Mouse (Mus musculus) bone marrow macrophage, adult 2 months (primary cell): ENCODE measurements around the gene Ttl. TPM values are rescaled to one million over a fixed set of nuclear protein-coding genes. Genes with fewer than 3 reads are reported as not detected.

Source experiments
- H3K27ac ChIP-seq: 2 replicates; pipeline ENCODE4 v1.5.1; 2012; ENCODE audit warnings: low read depth, low read length; ENCODE audit not compliant: insufficient read depth
- H3K4me1 ChIP-seq: 2 replicates; pipeline ENCODE4 v1.6.1; 2012; ENCODE audit warnings: low read length; ENCODE audit not compliant: control insufficient read depth, insufficient read depth
- H3K4me3 ChIP-seq: 2 replicates; pipeline ENCODE4 v1.5.1; 2012; ENCODE audit warnings: mild to moderate bottlenecking, low read length, moderate library complexity; ENCODE audit not compliant: insufficient read depth
- CTCF ChIP-seq: IDR thresholded peaks from 2 replicates; pipeline ENCODE4 v1.5.1; 2012; ENCODE audit warnings: low read depth, mild to moderate bottlenecking, low read length, moderate library complexity
- POLR2A ChIP-seq: IDR thresholded peaks from 2 replicates; pipeline ENCODE4 v1.6.1; 2012; ENCODE audit warnings: mild to moderate bottlenecking, low read depth, low read length, borderline replicate concordance
- polyA plus RNA-seq: library from polyadenylated mRNA; stranded (reverse); fragments of >200 nt; gene quantifications from 2 replicates; pipeline ENCODE4 v1.2.4, GENCODE M21; 2012; ENCODE audit not compliant: missing spikeins, insufficient read depth, insufficient read length

The Ttl gene
- polyA plus RNA-seq, 1 experiment = 7.5 TPM

DNA sequence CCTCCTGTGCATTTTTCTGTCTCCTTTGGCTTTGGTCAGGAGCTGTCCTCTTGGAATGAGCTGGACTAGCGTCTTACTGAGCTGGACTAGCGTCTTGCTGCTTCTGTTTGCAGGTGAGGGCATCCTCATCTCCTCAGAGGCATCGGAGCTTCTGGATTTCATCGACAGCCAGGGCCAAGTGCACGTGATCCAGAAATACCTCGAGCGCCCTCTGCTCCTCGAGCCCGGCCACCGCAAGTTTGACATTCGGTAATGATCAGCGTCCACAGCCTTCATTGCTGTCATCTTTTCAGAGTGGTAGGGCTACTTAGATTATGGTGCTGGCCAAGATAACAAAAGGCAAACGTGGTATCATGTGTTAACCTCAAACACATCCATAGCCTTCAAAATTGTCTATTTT is 15.4 kb downstream of the Ttl start:
- Histone ChIP-seq H3K27ac (no peak overlapping the region), H3K4me3 (no peak overlapping the region), H3K4me1 (peaks cover 23% of the 10 kb centered on the region)
- TF ChIP-seq CTCF (no peak), POLR2A (no peak)

DNA sequence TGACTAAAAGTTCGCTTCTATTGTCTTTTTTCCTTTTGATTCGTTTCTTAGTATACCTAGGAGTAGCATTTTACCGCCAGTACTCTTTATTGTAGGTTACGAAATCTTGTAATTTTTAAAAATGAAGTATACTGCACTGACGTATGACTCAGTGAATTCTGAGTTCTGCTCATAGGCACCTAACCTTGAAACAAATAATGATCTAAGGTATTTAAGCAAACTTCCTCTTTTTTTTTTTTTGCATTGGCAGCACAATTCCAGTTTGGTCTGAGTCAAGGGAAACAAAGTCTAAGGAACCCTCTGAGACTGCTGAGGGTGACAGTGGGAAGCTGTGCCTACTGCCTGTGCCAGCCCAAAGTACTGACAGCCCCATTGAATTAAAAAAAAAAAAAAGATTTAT is 17.8 kb downstream of the Ttl start:
- H3K27ac ChIP-seq = no peak overlapping the region
- TF ChIP-seq CTCF (no peak), POLR2A (no peak)
- H3K4me1 ChIP-seq = peaks cover 23% of the 10 kb centered on the region

DNA sequence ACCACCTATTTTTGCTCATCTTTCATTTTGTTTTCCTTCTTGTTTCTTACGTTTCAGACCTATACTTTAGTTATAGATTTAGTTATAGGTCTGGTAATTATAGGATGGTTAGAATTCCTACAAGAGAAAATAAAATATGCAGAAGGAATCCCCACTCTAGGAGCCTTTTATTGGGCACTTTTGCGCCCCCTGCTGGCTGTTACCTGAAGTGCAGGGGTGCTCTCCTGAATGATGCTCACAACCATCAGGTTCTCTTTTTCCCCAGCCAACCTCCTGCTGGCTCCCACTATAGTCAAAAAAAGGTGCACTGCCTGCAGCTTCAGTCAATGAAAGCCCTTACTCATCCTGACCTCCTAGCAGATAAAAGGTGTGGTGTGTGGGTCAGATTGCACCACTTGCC is 19.2 kb downstream of the Ttl start:
- Histone ChIP-seq H3K27ac (no peak overlapping the region), H3K4me1 (peaks cover 9% of the 10 kb centered on the region), H3K4me3 (no peak overlapping the region)
- TF ChIP-seq POLR2A (no peak), CTCF (peak; percentile 49; the same call in 1 of the 2 replicates)

More for the DNA sequence above, 17.8 kb downstream of the Ttl start:
- no peak overlapping the region for H3K4me3 ChIP-seq

DNA sequence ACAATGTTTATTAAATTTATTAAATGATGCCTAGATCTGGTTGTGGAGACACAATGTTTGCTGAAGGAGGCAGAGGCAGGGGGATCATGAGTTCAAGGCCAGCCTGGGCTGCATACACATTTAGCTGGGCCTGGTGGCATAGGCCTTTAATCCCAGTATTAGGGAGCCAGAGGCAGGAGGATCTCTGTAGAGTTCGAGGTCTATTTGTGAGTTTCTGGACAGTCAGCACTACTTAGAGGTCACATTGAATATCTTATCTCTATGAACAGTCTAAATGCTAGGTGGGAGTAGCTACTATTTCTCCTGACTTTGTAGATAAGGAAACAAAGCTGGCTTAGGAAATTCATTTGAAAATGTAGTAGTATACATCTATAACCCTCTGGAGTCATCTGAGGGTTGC is 21.8 kb downstream of the Ttl start:
- TF ChIP-seq CTCF (no peak), POLR2A (no peak)
- H3K4me3 ChIP-seq = no peak overlapping the region
- no peak overlapping the region for H3K27ac ChIP-seq
- H3K4me1 ChIP-seq = peaks cover 12% of the 10 kb centered on the region

DNA sequence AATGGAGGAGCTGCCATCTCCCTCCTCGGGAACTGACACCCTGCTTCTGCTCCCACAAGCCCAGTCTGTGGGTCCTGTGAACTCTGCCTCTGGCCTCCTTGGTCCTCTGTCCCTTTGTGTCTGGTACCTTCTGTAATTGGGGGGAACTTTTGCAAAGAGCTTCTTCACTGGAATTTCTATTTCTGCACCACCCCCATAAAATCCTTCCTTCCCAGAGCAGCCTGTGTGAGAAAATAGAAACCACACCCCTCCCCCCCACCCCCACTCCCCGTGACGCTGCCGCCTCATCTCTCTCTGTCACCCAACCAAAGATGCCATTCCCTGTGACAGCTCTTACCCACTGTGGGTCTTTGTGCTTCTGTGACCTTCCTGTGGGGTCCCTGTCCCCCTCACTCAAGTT is 24.6 kb downstream of the Ttl start:
- H3K27ac ChIP-seq = no peak overlapping the region
- no peak overlapping the region for H3K4me3 ChIP-seq
- peaks cover 11% of the 10 kb centered on the region for H3K4me1 ChIP-seq
- TF ChIP-seq CTCF (no peak), POLR2A (no peak)

DNA sequence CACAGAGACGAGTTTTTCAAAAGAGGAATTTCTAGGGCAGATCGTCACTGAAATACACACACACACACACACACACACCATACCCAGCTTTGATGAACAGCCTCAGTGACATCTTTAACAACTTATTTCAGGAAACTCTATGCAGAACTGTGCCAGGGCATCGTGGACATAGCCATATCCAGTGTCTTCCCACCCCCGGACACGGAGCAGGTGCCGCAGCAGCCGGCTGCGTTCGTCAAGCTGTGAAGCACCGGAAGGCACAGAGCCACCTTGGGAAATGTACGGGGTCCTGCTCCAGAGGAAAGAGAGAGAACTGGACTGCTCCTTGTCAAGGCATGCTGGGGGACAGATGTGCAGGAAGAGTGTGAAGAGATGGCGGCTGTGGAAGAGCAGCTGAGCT is 27.1 kb downstream of the Ttl start:
- 0 out of 2 replicates have a peak overlapping the region, but pooled peaks have one; percentile 6 for H3K27ac ChIP-seq
- peaks cover 11% of the 10 kb centered on the region for H3K4me1 ChIP-seq
- TF ChIP-seq POLR2A (no peak), CTCF (no peak)
- H3K4me3 ChIP-seq = no peak overlapping the region

DNA sequence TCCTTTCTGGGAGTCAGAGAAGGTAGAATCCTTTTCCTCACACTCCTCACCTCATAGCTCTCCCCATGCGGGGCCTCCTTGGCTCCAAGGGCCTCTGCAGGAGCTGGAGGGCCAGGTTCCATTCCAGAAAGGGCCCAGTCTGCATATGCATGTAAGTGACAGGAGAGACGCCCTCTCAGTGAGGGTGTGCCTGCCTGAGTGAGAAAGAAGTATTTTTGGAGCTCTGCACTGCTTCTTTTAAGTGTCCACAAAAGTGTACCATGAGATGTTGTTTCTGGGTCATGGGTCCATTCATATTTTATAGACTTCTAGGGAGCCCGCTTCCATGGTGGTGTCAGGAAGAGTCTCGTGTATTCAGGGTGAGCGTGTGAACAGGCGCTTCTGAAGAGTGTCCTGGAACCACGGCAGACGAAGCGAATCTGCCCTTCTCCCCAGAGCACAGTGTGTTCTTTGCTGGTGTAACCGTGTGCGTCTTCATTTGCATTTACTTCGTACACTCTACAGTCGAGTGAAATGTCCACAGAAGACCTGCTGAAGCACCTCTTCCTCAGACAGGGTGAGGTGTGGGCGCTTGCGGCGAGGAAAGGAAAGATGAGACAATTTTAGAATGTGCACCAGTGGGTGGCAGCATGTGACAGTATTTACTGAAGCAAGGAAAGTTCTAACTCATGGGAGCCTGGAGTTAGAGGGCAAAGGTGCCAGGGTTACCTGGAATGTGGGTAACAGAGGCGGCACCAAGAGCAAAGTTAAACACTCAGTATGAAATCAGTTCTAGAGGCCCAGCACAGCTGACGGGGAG is 28.4 kb downstream of the Ttl start:
- Histone ChIP-seq H3K4me3 (no peak overlapping the region), H3K4me1 (peaks cover 11% of the 10 kb centered on the region), H3K27ac (no peak overlapping the region)
- TF ChIP-seq POLR2A (no peak), CTCF (no peak)

DNA sequence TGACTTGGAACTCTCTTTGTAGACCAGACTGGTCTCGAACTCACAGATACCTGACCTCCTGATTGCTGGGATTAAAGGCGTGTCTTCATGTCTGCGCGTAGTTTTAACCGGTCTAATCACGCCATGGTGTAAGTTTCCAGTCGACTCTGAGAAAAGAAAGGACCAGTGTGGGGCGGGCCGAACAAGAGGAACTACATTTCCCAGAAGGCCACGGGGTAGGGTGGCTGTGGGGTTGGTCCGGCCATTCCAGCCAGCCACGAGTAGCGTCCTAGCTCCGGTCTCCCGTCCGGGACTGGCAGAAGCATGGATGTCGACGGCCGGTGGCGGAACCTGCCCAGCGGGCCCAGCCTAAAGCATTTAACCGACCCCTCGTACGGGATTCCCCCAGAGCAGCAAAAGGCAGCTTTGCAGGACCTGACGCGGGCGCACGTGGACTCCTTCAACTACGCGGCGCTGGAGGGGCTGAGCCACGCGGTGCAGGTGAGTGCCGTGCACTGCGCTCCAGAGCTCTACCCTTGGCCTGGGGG is 35.1 kb downstream of the Ttl start, which contains the start of gene Polr1b:
Gene Polr1b (plus strand): TSS at position 212 of the 527 bp plus-strand sequence.
- no peak within 1 kb of the TSS for H3K27ac ChIP-seq
- peak within 1 kb of the TSS; percentile 89 for H3K4me3 ChIP-seq
- H3K4me1 ChIP-seq = peaks cover 14% of the 10 kb centered on the region
- TF ChIP-seq POLR2A (no peak), CTCF (no peak)

DNA sequence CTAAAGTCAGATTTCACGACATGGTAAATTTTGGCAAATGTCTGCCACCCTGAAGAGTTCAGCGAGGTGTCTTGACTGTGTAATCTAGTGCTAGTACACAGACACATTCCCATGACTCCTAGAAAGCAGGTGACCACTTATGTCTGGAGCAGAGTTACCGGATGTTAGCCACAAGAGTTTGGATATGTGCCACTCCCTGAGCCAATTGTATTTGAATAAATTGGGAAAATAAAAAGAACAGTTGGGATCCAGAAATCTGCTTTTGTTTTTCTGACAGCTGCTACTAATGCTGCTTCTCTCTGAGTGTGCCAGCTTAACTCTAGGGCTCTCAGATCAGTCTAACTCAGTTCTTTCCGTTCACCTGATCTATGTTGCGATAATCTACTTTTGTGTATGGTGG is 47.2 kb downstream of the Ttl start:
- TF ChIP-seq POLR2A (no peak), CTCF (no peak)
- H3K27ac ChIP-seq = no peak overlapping the region
- H3K4me3 ChIP-seq = no peak overlapping the region
- no peaks in the 10 kb centered on the region for H3K4me1 ChIP-seq

DNA sequence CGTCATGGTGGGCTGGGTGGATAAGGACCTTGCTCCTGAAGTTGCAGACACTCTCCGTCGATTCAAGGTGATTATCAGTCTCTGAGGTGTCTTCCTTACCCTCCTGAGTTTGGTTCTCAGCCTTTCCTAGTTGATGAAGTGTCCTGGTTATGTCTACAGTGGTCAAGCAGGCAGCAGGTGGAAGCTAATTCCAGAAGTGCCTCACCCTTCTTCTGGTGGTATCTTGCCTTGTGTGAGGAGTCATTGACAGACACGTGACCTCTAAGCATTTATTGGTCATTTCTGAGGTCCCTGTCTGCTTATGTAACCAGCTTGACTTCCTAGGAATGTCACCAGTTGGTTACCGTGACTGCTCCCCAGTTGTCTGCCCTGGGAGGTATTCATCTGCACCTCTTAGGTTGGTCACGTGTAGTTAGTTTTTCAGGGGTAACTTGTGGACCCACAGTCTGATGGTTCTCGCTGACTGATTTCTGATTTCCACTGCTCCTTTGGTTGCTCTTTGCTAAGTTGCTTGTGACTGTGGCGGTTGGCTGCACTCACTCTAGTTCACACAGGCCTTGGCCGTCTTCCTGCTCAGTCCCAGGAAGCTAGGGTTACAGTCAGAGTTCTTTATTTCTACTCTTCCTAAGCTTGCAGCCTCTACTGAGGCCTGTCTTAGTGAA is 50.1 kb downstream of the Ttl start:
- no peaks in the 10 kb centered on the region for H3K4me1 ChIP-seq
- H3K4me3 ChIP-seq = no peak overlapping the region
- no peak overlapping the region for H3K27ac ChIP-seq
- no peak for TF ChIP-seq CTCF
- TF ChIP-seq POLR2A = no peak
